Mouse (Mus musculus): ENCODE measurements around the gene Sulf2.

The Sulf2 gene

DNA sequence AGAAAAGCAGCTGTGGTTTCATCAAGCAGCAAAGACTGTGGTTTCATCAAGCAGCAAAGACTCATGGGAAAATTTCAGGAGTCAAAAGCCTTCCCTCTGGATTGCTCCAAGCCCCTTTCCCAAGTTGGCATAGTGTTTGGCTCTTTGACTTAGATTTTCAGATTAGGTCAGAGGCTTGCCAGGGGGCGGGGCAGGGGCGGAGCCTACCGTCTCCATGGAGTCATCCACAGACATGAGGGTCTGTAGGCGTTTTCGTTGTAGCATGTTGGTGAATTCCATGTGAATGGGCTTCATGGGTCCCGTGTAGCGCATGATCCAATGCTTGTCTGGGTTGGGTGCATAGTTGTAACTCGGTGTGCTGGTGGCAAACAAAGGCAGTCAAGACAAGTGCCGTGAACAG, 66.5 kb downstream of the Sulf2 start:
- DNase-seq (ENCODE audit: extremely low spot score) = no peak

DNA sequence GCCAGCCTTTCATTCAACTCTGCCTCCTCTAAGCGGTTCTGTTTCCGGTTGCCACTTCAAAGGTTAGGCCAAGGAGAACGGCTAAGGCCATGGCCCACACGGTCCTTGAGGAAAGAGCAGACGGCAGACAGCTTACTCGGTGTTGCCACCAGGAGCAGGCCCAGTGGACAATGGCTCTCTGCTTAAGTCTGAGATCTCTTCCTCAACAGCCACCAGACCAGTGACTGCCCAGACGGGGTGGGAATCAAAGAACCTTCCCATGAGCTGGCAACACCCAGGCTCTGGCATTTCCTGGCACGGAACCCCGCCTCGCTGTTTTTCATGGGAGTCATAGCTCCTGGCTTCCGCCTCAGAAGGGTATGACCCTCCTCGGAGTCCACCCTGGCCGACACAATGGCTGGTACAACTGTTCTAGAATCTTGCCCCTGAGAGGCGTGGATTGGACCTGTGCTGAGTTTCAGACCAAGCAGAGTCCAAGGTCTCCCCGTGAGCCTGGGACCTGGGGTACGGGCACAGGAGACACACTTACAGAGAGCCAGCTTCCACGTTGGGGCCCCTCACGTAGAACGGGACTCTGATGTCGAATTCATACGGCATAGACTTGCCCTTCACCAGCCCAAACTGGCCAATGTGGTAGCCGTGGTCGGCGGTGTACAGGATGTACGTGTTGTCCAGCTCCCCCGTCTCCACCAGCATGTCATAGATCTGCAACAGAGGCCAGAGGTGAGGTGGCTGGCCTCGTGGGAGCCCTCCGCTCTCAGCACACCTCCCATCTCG, 68.8 kb downstream of the Sulf2 start:
- no peak for DNase-seq (ENCODE audit: extremely low spot score)

DNA sequence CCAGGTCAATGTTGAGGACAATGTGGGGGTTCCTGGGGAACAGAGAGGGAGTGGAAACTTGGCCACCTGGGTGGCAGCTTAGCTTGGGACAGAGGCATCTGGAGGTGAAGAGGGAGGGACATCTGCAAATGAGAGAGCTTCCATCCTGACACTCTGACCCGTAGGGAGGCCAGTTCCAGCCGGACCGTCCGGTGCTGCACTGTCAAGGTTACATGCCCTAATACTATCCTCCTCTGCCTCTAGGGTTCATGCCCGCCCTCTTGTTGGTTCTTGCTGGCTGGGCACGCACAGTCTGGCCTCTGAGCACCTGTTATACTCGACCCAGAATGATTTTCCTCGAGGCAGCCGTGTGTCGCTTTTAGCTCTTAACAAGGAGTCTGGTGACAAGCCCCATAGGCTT, 69.7 kb downstream of the Sulf2 start:
- no peak for DNase-seq (ENCODE audit: extremely low spot score)

DNA sequence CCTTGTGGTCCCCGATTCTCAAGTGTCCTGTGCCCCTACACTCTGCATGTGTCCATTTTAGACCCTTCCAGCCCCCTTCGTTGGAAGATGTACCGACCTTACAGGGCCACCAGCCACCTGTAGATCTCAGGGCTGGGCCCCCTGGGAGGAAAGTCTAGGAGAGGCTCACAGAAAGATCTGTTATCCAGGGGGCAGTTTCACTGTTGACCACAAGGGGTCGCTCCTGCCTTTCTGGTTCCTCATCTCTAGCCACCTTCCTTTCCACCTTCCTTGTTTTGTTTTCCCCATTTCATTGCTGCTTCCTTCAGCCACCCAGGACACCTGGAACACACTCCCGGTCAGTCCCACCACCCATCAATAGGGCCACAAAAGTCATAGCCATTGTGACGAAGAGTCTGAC, 70.5 kb downstream of the Sulf2 start:
- DNase-seq (ENCODE audit: extremely low spot score) = peak; percentile 59

DNA sequence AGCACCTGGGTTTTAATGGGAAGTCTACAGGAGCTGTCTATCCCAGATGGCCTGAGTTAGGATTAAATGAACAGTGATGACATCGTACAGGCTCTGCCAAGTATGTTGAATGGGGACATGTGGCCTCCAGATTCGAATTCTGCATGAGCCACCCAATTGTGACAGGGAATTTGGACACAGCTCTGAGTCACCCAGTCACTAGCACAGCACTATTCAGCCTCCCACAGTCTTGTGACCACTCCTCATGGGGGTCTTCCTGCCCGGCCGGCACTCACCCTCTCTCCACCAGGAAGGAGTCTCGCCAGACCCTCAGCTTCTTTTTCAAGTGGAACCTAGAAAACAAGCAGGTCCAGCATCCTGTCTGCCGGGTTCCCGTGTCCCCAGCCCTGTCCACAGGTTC, 71.4 kb downstream of the Sulf2 start:
- DNase-seq (ENCODE audit: extremely low spot score) = no peak

DNA sequence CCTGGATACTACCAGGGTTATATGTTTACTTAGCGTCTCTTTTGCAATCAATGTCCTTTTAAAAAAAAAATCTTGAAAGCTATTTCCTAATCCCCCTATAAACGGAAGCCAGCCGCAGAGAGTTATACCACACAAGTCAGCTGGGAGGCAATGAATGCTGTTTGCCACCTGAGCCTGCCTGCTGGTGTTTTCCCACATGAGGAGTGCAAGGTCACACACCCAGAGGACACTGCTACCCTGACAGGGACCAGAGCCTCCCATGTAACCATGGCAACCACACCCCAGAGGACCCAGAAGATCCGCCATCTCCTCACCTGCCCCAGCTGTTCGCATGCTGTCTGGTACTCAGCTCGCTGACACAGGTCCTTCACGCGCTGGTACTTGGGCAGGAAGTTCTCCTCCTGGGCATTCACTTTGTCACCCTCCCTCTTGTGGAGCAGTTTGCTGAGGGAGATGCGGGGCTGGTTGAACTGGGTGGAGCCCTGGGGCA, 71.9 kb downstream of the Sulf2 start:
- DNase-seq (ENCODE audit: extremely low spot score) = no peak

DNA sequence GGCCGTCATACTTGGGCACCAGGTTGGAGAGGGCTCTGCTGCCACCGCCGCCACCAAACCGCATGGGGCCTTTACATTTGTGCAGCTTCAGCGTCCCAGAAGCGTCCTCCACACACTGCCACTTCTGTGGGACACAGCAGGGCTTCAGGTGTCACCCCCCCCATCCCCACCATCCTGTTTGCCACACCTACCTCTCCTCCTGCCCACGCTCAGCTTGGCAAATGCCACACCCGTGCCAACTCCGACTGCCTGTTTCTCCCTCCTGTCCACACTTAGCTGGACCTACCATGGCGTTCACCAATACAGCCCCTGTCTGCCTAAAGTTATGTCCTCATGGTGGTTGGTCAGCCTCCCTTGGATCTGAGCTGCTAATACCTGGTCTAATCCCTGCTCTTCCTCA, 72.8 kb downstream of the Sulf2 start:
- no peak for DNase-seq (ENCODE audit: extremely low spot score)

DNA sequence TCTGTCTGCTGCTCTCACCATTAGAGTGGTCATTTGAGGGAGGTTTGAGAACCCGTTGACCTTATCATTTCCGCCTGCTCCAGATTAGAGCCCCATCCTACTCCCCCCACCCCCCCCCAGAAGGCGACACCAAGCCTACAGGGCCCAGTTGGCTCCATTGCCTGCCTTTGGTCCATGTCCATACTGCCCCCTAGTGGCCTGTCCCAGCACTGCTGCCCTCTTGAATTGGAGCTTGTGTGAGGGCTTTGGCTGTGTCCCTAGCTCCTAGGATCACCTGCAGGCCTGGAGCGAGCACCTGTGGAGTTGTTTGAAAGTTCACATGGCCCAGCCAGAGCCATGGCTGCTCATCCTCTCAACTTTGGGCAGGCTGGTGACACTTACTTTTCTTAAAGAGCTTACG, 73.3 kb downstream of the Sulf2 start:
- DNase-seq (ENCODE audit: extremely low spot score) = peak; percentile 83

DNA sequence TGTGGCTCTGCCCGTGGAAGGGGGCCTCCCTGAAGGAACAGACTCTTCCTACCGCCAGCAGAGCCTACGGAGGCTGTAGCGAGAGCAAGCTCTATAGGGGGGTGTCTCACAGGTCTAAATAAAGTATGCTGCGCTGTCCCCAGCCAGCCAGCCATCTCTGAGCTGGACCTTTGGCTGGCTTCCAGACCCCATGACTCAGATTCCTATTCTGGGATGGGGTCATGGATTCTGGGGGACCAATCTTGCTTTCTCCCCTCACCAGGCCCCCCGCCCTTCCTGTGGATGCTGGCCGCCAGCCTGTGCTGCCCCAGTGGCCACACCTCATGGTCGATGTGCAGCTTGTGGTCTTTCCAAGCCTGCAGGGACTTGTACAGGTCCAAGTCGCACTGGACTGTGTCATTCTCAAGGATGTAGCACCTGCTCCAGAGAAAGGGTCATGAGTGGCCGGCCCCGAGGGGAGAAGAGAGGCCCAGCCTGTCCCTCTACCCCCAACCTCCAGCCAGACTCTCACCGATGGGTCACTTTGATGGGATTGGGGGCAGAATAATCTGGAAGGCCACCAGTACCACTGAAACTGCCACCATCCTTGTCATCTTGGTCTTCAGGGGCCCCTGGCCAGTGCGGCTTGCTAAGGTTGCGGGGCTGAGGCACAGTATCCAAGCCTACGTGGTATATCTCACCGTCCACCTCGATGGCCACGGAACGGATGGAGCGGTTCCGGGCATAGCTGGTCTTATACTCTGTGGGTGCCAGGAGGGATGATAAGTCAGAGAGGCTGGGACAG, 74.3 kb downstream of the Sulf2 start:
- DNase-seq (ENCODE audit: extremely low spot score) = no peak

DNA sequence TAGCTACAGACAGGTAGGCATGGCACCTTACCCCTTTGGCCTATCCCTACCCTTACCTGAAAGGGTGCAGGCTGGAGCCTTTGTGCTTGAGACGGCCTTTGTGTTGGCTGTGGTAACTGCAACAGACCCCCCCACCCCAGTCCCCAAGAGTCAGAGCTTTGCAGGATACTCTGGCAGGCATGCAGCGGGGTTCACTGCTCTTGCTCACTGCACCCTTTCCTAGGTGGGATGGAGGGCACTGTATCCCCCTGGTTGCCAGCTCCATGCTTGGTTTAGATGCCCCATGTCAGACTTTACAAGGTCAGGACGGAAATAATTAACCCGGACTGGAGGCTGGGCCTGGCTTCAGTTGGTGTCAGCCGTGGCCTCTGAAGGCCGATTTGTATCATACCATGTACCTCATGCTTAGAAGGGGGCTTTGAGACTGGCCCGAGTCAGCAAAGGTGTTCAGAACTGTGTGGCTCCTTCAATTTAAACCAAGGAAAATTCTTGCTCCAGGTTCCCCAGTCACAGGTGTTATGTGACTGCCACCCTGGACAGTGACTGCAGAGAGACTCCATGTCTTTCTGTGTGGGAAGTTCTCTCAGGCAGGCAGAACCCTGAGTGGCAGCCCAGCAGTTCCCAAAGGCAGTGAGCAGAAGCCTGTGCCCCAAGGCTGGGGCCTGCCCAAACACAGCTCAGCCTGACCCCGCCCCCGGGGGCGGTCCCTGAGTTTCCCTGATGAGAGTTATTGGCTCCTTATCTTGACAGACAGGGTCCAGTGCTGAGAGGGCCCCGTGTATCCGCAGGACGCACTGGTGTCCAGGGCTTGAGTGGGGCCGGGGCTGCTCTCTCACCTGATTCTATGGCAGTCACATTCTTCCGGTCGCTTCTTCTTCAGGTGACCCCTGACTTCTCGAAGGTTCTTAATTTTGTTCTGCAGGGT, 75.2 kb downstream of the Sulf2 start:
- peak; percentile 48 for DNase-seq (ENCODE audit: extremely low spot score)

DNA sequence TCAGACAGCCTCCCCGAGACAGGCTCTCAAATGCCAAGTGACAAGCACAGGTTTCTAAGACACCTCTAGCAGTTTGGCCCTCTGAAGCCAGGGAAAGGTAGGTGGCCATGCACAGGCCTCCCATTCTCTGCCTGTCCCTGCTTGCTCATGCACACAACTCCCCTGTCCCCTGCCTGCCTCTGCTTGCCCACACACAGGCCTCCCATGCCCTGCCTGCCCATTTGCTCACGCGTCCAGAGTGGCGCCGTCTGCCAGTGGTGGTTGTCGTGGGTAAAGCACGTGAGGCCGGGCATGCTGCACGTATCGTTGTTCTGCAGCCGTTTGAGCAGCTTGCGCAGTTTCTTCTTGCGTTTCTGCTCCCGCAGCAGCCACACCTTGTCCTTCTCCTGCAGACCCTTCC, 76.2 kb downstream of the Sulf2 start:
- no peak for DNase-seq (ENCODE audit: extremely low spot score)

DNA sequence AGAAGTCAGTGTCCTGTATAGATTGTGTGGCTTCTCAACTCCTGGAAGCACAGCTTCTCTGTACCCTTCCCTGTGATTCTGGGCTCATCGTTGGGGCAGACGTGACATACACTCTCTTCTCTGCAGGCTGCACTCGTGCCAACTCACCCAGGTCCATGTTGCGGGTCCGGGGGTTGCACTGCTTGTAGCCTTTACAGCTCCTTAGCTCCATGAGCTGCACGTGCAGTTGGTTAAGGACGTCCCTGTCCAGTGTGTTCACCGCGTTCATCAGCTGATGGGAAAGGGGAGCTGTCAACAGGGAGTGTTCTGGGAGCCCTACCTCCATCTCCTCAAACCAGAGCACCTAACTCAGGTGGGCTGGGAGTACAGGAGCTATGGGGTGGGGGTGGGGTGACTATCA, 78.1 kb downstream of the Sulf2 start:
- no peak for DNase-seq (ENCODE audit: extremely low spot score)

DNA sequence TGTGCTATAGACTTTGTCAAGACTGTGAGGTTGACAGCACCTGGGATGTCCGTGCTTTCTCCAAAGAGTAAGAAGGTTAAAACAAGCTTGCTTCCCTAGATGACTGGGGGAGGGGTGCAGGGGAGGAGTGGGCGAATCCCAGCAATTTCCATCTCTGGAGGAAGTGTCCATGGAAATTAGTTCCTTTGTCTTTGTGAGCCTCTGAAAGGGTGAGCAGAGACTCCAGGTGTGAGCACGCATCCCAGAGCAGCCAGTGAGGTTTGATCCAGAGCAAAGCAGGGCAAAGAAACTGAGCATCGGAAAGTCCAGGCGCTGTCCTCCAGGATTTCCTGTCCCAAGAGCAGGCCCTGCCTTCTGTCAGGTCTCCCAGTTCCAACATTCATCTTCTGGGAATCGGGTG, 81.1 kb downstream of the Sulf2 start:
- no peak for DNase-seq (ENCODE audit: extremely low spot score)

DNA sequence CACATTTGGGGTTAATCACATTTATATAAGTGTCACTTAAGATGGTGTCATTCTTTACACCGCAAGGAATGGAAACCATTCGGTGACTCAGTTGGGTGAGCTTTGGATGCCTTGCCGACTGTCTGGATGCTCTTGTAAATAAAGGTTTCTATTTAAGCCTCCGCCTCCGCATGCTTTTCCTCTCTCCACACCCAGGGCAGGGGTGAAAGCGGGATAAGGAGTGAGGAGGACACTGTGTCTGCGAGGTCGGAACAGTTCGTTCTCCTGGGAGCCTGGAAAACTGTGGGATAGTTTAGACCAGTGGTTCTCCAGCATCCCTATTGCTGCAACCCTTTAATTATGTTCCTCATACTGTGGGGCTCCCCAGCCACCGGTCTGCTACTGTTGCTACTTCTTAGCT, 82.4 kb downstream of the Sulf2 start:
- DNase-seq (ENCODE audit: extremely low spot score) = no peak

DNA sequence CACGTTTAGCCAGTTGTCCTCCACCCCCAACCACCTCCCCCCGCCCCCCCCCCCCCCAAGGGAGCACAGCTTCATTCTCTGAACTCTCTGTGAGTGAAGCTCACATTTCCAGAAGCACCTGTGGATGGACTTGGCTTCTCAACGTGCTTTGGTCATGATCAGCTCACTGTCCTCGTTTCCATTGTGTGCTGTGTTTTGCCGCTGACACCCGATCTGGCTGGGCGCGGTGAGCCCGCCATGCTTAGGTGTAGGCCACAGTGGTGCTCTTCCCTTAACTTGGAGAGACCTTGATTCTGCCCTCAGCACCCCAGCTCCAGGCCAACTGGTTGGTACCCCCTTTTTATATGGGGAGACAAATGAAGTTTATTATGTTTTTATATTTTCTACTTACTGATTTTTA, 83.6 kb downstream of the Sulf2 start:
- DNase-seq (ENCODE audit: extremely low spot score) = no peak

DNA sequence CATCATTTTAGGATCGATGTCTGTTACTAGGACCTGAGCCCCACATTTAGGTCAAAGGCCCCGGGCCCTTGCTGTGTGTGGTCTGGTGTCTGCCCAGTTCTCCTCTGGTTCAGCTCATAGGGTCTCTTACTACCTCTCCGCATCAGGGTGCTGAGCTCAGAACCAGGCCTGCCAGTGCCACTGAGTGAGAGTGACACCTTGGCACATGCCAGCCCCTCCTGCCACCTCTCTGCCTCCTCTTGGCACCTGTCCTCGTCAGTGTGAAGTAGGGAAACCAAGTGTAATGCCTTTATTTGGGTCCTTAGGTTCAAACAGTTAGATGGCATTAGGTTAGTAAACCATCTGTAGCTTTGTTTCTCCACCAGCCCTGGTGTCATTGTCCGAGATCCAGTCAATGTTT, 84.0 kb downstream of the Sulf2 start:
- no peak for DNase-seq (ENCODE audit: extremely low spot score)

DNA sequence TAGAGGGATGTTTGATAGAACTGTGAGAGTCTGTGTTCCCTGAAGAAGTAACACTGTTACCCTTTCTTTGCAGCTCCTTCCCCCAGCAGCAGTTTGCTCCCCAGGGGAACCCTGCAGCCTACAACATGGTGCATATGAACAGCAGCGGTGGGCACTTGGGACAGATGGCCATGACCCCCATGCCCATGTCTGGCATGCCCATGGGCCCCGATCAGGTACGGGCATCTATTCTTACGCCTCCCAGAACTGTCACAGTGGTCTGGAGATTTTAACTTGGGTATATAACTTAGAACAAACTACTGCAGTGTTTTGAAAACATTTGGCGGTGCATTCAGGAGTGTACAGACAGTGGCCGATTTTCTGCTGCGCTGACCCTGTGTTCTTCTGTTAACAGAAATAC, 85.7 kb downstream of the Sulf2 start:
- DNase-seq (ENCODE audit: extremely low spot score) = no peak

DNA sequence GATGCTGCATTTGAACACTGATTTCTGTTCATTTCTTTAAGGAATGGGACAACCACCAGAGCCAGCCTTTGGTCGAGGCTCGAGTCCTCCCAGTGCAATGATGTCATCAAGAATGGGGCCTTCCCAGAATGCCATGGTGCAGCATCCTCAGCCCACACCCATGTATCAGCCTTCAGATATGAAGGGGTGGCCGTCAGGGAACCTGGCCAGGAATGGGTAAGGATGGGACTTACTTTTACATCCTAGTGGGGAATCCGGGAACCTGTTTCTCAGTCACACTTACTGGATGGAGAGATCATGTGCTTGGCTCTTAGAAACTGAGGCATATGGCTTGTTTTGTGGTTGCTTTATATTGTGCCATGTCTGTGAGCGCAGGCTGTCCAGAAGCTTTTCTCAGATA, 86.3 kb downstream of the Sulf2 start:
- no peak for DNase-seq (ENCODE audit: extremely low spot score)

DNA sequence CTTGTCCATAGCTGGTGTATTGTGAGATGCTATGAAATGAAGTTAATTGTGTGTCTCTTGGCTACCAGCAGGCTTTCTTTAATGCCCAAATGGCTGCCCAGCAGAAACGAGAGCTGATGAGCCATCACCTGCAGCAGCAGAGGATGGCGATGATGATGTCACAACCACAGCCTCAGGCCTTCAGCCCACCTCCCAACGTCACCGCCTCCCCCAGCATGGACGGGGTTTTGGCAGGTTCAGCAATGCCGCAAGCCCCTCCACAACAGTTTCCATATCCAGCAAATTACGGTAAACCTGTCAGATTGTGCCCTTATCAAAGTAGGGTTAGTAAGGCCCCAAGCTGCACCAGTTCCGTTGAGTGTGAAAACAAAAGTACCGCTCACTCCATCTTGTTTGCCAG, 87.2 kb downstream of the Sulf2 start:
- no peak for DNase-seq (ENCODE audit: extremely low spot score)

DNA sequence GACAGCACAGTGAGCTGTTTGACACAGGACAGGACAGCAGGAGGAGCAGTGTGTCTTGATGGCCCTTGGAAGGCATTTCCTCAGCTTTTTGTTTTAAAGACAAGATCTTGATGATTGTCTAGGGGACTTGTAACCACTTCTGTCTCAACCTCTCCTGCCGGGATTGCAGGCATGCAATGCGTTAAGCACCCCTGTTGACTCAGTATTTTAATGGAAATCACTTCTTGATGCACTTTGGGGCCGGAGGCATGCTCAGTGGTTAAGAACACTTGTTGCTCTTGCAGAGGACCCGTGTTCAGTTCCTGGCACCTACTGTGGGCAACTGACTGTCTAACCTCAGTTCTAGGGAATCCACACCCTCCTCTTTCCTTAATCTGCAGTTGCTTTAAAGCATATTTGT, 89.0 kb downstream of the Sulf2 start:
- no peak for DNase-seq (ENCODE audit: extremely low spot score)

DNA sequence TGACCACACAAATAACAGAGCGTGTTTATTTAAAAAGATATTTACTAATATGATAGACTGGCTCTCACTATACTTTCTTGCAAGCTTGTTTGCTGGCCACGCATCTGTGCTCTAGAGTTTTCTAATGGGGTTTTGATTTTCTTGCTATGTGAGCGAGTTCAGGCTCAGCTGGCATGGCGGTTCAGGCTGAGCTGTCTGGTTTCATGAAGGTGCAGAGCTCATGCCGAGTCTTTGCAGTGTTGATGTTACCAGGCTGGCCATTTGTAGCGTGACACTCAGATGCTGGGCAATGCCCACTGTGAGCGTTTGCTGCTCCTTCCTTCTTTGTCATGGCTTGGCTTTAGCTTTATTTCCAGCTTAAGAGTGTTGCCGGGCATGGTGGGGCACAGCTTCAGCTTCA, 93.0 kb downstream of the Sulf2 start:
- DNase-seq (ENCODE audit: extremely low spot score) = no peak

DNA sequence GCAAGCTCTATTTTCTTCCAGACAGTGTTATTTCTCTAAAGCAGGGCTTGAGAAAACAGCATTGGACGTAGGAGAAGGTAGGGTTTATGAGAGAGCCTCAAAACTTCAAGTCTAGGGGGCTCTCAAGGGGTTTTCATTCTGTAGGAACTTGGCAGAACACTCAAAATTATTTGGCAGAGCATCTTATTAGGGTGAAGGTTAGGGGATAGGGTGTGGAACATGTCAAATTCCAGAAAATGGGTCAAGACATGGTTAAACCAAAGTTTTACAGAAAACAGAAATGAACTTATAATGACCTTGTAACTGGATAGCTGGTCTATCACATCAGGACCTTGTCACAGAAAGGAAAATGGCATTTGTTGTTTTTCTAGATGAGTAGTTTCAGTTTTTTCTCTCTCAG, 93.5 kb downstream of the Sulf2 start:
- DNase-seq (ENCODE audit: extremely low spot score) = no peak

Measured in embryo, embryonic 9.5 days (tissue).